Mouse (Mus musculus) embryonic fibroblast, embryonic 13.5 days (primary cell): ENCODE results near the gene Stoml1. TPM values are rescaled to one million over a fixed set of nuclear protein-coding genes. Genes with fewer than 3 reads are reported as not detected.

Source experiments
- H3K27ac ChIP-seq: 2 replicates; pipeline ENCODE4 v1.5.1; 2012; ENCODE audit warnings: low read length, control low read depth, inconsistent platforms; ENCODE audit not compliant: insufficient read depth
- H3K4me1 ChIP-seq: 2 replicates; pipeline ENCODE4 v1.6.1; 2011; ENCODE audit warnings: low read length; ENCODE audit not compliant: control insufficient read depth, insufficient read depth
- H3K4me3 ChIP-seq: 2 replicates; pipeline ENCODE4 v1.5.1; 2011; ENCODE audit warnings: mild to moderate bottlenecking, control low read depth, low read length; ENCODE audit not compliant: insufficient read depth
- CTCF ChIP-seq: IDR thresholded peaks from 2 replicates; pipeline ENCODE4 v1.5.1; 2011; ENCODE audit warnings: mild to moderate bottlenecking, control low read depth, low read length, moderate library complexity, borderline replicate concordance; ENCODE audit not compliant: insufficient read depth
- POLR2A ChIP-seq: IDR thresholded peaks from 2 replicates; pipeline ENCODE4 v1.6.1; 2011; ENCODE audit warnings: low read depth, mild to moderate bottlenecking, control low read depth, low read length, moderate library complexity
- polyA plus RNA-seq: library from polyadenylated mRNA; stranded (reverse); fragments of >200 nt; gene quantifications from 2 replicates; pipeline ENCODE4 v1.2.4, GENCODE M21; 2011; ENCODE audit warnings: low read depth; ENCODE audit not compliant: missing spikeins, insufficient read length

Gene Stoml1
- polyA plus RNA-seq, 1 experiment = 25.9 TPM

DNA sequence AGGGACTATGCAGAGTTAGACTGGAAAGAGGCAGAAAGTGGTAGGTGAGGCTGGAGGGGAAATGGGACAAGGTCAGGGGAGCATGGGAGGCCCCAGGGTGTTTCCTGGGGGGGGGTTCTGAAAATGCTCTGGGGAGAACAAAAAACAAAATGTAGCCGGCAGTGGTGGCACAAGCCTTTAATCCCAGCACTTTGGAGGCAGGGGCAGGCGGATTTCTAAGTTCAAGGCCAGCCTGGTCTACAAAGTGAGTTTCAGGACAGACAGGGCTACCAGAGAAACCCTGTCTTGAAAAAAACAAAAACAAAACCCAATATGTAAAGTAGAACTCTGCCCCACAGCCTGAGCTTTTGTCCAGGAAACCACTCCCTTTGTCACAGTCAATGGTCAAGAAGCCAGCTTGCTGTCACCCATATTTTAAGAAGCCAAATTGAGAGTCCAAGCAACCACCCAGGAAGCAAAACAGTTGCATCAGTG is 19.1 kb downstream of the Stoml1 start:
- TF ChIP-seq POLR2A = no peak
- no peak for TF ChIP-seq CTCF

DNA sequence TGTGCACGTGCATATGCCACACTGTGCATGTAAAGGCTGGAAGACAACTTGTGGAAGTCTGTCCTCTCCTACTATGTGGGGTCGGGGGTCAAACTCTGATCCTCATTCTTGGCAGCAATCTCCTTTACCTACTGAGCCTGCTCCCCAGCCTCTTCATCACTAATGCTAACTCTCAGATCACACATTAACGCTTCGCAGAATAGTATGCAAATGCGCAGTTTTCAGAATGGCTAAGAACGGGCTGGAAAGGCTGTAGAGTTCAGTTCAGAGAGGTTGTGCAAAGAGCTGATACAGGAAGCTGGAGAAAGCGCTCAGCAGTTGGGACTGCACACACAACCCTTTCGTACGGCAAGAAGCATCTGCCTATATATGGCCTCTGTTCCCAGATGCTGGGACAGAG is 19.9 kb downstream of the Stoml1 start:
- no peak for TF ChIP-seq CTCF
- TF ChIP-seq POLR2A = no peak
- Histone ChIP-seq H3K4me1 (peaks cover 14% of the 10 kb centered on the region; the same call in 1 of the 2 replicates), H3K27ac (0 out of 2 replicates have a peak overlapping the region, but pooled peaks have one; percentile 12), H3K4me3 (no peak overlapping the region)

More for the DNA sequence above, 19.1 kb downstream of the Stoml1 start:
- Histone ChIP-seq H3K27ac (no peak overlapping the region), H3K4me3 (no peak overlapping the region), H3K4me1 (peaks cover 14% of the 10 kb centered on the region; the same call in 1 of the 2 replicates)

DNA sequence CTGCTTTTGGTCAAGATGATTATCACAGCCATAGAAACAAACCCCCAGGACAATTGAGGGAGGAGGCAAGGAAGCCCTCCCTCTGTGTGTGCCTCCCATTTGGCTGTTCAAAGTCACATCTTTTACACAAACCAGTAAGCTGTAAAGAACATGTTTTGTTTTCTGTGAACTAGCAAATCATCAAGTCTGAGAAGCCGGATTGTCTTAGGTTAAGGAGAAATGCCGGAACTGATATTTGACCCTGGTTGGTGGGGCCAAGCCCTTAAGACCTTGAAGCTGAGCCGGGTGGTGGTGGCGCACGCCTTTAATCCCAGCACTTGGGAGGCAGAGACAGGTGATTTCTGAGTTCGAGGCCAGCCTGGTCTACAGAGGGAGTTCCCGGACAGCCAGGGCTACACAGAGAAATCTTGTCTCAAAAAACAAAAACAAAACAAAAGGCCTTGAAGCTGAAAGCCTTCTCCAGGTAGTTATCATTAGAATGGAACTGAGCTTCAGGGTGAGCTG is 21.2 kb downstream of the Stoml1 start:
- H3K4me3 ChIP-seq = no peak overlapping the region
- no peak for TF ChIP-seq CTCF
- TF ChIP-seq POLR2A = no peak
- peaks cover 14% of the 10 kb centered on the region; the same call in 1 of the 2 replicates for H3K4me1 ChIP-seq
- H3K27ac ChIP-seq = peak overlapping the region; percentile 95

DNA sequence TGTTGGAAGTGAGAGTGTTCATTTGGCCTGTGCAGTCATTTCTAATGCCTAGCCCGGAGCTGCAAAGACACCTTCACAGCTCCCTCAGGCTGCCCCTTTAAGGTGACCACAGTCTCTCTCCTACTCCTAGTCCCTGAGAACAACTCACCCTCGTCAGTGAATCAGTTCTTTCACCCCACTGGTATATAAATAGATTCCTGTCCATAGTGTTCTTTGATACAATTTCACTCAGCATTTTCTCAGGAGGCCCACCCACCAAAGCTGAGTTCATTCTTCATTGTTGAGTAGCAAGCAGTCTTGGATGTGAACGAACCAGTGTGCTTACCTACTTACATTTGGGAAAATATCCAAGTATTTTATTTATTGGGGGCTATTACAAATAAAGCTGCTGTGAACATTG is 21.7 kb downstream of the Stoml1 start:
- Histone ChIP-seq H3K4me1 (peaks cover 14% of the 10 kb centered on the region; the same call in 1 of the 2 replicates), H3K27ac (peak overlapping the region; percentile 95), H3K4me3 (no peak overlapping the region)
- TF ChIP-seq POLR2A = no peak
- TF ChIP-seq CTCF = no peak

DNA sequence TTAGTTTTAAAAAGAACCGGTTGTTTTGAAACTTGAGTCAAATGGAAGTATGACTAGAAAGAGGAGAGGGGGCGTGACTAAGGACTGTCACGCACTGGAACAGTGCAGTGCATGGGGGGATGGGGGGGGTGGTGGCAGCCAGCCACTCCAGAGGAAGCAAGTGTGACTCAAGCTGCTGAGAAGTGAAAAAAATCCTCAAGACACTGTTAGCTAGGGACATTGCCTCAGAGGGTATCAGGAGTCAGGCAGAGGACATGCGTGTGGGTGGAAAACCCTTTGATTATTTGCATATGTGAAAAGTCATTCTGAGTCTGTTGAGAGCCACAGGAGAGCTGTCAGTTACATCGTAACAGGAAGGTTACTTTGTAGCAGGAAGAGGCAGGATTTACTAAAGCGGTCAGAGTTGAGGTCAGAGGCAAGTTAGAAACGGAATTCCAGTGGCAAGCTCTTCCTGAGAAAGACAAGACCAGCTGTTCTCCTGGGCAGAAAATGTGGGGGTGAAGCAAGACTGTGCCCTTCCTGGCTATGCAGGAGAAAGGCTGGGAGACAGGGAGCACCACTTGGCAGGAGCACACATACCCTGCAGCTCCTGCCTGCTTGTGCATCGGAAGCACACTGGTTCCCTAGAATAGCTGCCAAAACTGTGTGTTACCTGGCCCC is 22.3 kb downstream of the Stoml1 start:
- Histone ChIP-seq H3K27ac (peak overlapping the region; percentile 95), H3K4me3 (no peak overlapping the region), H3K4me1 (peaks cover 14% of the 10 kb centered on the region; the same call in 1 of the 2 replicates)
- no peak for TF ChIP-seq CTCF
- 0 out of 2 replicates have a peak, but pooled peaks have one; percentile 14 for TF ChIP-seq POLR2A

DNA sequence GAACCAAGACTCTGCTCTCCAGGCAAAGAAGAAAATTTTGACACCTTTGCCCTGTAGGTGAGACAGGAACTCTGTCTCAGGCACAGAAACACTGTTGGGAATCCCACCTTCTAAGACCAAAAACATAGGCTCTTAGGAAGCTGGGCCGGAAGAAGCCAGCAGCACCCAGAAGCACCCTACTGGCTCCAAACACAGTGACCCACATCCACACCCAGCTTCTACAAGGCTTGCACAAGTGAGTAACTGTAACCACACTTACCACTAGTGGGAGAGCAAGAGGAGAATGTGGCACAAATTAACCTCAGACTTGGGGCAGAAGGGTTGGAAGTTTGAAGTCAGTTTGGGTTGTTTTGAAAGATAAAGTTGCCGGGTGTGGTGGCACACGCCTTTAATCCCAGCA is 22.8 kb downstream of the Stoml1 start:
- Histone ChIP-seq H3K4me3 (no peak overlapping the region), H3K4me1 (peaks cover 14% of the 10 kb centered on the region; the same call in 1 of the 2 replicates), H3K27ac (peak overlapping the region; percentile 83)
- TF ChIP-seq POLR2A (no peak), CTCF (no peak)

DNA sequence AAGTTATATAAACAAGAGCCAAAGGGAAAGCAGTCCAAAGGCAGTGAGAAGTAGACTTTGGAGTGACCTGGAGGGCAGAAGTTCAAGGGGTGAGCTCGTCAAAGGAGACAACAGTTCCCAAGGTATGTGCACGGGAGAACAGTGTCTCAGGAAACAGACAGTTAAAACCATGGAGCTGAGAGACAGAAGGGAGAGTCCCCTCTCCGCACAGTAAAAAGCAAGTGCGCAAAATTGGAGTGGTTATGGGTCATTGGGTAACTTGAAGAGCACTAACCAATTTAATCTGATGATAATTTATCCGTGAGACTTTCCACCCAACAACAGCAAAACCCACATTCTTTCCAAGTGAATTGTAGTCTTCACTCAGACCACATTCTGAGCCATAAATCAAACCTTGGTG is 23.4 kb downstream of the Stoml1 start:
- TF ChIP-seq CTCF (no peak), POLR2A (no peak)
- H3K4me3 ChIP-seq = no peak overlapping the region

DNA sequence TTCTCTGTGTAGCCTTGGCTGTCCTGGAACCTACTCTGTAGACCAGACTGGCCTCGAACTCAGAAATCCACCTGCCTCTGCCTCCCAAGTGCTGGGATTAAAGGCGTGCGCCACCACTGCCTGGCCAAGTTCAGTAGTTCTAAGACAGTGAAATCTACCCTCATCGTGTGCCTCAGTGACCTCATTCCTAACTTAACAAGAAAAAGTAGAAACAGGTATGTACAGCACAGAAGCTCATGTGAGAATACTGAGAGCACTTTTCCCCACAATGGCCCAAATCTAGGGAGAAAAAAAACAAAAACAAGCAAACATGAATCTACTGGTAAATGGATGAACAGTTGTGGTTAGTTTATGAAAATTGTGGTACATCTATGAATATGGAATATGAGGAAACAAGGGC is 25.3 kb downstream of the Stoml1 start:
- Histone ChIP-seq H3K4me3 (no peak overlapping the region), H3K27ac (no peak overlapping the region), H3K4me1 (peaks cover 17% of the 10 kb centered on the region; the same call in 1 of the 2 replicates)
- TF ChIP-seq POLR2A (no peak), CTCF (no peak)

More for the DNA sequence above, 23.4 kb downstream of the Stoml1 start:
- peak overlapping the region; percentile 83 for H3K27ac ChIP-seq
- peaks cover 14% of the 10 kb centered on the region; the same call in 1 of the 2 replicates for H3K4me1 ChIP-seq

DNA sequence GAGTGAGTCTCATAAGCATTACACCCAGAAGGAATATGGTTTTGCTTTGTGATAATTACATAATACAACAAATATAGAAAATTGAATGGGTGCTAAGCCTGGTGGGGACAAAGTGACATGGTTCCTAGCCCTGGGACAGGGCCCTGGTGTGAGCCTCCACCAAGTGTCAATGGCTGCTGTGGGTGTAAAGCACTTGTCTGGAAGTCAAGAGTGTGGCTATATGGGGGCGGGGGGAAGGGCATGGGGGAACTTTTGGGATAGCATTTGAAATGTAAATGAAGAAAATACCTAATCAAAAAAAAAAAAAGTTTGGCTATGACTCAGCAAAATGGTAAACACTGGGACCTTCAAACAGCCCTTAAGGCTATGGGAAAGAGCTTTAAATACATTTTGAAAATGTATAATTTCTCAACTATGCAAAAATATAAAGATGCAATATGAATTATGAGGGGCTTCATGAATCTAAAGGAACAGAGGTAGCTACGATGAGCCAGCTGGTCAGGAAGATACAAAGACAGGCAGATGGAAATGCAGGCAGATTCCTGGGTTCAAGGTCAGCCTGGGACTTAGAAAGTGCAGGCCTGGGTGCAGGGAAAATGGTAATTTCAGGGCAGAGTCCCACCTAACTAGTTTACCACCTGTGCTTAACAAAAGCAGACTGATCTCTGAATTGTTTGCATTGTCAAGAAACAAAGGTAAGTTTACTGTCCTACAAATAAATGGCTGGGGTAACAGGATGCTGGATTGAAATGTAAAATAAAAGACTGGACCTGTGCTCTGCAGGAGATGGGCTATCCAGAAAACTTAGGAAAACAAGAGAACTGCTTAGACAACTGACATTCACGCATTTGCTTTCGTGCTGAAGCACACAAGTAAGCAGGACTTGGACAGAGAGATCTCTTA is 26.1 kb downstream of the Stoml1 start:
- Histone ChIP-seq H3K4me1 (peaks cover 14% of the 10 kb centered on the region; the same call in 1 of the 2 replicates), H3K27ac (no peak overlapping the region), H3K4me3 (no peak overlapping the region)
- no peak for TF ChIP-seq POLR2A
- no peak for TF ChIP-seq CTCF
